Mouse (Mus musculus): ENCODE data around the gene Sh3bp5l. TPM values are rescaled to one million over a fixed set of nuclear protein-coding genes. Genes with fewer than 3 reads are reported as not detected.

Sh3bp5l gene
- total RNA-seq, 1 experiment from 2014 or later: 28.1 TPM

DNA sequence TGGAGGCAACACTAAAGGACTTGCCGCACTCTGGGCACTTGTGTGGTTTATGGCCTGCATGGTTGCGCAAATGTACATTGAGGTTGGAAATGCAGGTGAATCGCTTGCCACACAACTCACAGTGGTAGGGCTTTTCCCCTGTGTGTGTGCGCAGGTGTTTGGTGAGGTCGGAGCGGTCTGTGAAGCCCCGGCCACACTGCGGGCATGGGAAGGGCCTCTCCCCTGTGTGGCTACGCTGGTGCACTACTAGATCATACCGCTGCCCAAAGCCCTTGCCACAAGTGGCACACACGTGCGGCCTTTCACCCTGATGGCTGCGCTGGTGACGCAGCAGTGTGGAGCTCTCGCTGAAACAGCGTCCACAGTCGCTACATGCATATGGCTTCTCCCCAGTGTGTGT, 14.2 kb upstream of the Sh3bp5l start:
- no peak for ATAC-seq (replicated peaks; ENCODE audit: insufficient number of reproducible peaks, low FRiP score, low TSS enrichment, poor library complexity, severe bottlenecking)

DNA sequence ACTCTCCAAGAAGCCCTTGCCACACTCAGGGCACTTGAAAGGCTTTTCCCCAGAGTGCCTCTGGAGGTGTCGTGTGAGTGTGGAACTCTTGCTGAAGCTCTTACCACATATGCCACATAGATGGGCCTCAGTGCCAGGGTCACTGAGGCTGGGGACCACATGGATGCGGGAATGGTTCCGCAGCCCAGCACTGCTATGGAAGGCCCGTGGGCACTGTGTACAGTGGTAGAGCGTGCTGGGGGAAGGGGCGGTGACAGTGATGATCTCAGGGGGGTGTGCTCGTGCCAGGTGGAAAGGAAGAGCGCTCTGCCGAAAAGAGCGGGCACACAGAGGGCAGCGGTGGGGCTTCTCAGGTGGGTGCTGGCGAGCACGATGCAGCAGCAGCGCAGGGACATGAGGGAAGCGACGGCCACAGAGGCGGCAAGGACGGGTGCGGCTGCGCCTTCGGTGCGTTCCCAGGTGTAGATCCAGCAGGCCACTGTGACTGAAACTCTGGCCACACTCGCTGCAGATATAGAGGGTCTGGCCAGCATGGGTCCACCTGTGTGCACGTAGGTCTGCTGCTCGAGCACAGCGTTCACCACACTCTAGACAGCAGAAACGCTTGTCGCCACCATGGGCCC, 13.6 kb upstream of the Sh3bp5l start:
- ATAC-seq (replicated peaks; ENCODE audit: insufficient number of reproducible peaks, low FRiP score, low TSS enrichment, poor library complexity, severe bottlenecking): no peak

DNA sequence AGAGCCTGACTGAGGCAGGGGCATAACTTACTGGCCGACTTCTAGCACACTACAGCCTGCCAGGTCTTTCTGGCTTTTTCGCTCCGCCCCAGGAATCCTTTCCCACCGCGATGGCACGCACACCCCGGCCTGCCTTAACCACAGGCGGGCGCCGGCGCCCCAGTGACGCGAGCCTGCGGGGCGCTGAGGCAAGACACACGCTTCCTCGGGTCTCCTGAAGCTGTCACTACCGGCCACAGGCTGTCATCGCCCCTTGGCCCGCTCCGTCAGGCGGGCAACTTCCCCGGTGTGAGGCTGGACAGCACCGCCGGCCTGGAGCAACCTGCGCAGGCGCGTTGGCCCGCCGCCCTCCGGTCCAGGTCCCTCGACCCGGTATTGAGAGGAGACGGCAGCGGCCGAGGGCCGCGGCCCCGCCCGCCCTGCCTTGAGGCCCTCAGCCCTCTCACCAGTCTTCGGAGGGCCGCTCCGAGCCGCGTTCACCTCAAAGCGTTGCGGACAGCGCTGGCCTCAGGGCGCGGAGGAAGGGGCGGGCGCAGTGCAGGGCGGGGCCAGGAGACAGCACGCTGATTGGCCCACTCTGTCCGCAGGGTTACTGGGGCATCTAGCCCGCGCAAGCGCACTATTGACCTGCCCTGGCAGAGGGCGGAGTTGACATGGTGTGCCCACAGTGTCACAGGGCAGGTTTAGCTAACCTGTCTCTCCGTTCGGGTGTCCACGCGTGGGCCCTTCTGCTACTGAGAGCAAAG, 7.5 kb upstream of the Sh3bp5l start:
- ATAC-seq (replicated peaks; ENCODE audit: insufficient number of reproducible peaks, low FRiP score, low TSS enrichment, poor library complexity, severe bottlenecking): peak; percentile 99

DNA sequence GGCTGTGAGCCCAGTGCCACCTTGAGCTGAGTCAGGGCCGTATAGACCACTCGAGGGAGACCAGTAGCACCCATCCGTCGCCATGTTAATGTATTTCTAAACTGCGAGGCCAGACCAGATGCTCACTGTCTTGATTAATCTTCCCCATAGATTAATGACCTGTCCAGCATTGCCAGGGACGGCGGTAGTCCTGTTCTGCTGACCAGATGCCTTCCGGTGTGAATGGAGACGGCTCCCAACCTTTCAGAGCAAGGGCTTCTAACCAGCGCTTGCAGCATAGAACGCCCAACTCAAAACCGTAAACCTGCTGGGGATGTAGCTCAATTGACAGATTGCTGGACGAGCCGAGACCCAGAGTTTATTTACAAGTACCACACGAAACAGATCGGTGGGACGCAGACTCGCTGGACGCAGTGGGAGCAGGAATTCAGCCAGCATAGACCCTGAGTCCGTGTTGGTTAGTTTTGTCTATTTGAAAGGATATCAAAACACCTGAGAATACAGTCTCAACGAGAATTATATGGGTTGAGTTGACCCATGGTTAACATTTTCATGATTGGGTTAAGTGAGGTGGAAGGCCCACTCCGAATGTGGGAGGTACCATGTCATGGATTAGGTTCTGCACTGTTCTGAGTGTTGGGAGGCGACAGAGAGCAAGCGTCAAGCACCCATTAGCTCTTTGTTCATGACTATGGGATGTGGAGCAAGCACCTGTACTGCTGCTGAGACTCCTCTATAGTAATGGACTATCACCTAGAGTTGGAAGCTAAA, 6.8 kb upstream of the Sh3bp5l start:
- 0 out of 2 replicates have a peak, but pooled peaks have one; percentile 1 for ATAC-seq (replicated peaks; ENCODE audit: insufficient number of reproducible peaks, low FRiP score, low TSS enrichment, poor library complexity, severe bottlenecking)

DNA sequence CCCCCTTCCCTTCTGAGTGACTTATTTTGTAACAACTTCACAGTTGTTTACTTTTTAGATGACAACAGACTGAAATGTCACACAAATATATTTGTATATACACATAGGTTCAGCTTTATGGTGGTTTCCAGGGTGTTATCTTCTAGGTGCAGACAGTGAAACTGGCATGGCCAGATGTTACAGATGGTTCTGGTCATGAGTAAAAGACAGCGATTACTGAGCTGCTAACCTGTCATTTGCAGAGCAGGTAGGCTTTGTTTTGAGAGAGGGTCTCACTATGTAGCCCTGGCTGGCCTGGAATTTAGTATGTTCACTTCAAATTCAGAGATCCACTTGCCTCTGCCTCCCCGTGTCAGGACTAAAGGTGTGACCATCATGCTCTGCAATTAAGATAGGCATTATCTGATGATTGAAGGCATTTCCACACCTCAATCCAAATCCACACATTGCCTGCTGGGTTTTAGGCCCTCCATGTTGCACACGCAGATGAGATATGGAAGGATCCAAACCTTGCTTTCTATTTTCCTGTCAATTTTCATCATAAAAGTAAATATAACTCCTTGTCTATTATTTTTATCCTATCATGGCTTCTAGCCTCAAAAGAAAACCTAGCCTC, 5.8 kb upstream of the Sh3bp5l start:
- ATAC-seq (replicated peaks; ENCODE audit: insufficient number of reproducible peaks, low FRiP score, low TSS enrichment, poor library complexity, severe bottlenecking): no peak

DNA sequence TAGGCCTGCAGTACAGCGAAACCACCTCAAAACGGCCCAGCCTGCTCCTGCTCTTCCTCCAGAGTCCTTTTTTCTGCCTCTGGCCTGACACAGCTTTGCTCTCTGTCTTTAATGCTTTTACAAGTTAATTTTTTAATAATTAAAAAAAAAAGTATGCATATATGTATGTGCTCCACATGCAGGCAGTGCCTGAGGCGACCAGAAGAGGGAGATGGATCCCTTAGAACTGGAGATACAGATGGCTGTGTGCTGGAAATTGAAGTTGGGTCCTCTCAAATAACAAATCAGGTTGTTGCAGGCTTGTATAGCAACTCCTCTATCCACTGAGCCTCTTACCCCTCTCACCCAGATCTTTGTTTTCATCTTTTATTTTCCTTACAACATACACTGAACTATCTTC, 3.7 kb upstream of the Sh3bp5l start:
- no peak for ATAC-seq (replicated peaks; ENCODE audit: insufficient number of reproducible peaks, low FRiP score, low TSS enrichment, poor library complexity, severe bottlenecking)

DNA sequence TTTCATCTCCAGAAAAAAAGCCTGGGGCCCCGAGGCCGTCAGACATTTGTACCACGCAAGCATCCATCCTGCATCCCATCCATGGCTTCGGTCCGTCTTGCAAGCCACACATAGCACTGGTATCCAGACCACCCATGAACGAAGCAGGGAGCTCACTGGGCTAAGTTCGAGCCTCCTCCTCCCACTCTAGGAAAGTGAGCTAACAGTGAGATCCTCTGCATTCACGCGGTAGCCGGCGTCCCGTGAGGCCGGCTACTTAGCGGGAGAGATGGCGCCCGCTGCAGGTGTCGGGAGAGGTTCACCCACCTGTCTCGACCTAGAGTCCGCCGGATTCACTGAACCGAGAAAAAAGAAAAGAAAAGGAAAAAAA, 633 bp upstream of the Sh3bp5l start:
- no peak for ATAC-seq (replicated peaks; ENCODE audit: insufficient number of reproducible peaks, low FRiP score, low TSS enrichment, poor library complexity, severe bottlenecking)

DNA sequence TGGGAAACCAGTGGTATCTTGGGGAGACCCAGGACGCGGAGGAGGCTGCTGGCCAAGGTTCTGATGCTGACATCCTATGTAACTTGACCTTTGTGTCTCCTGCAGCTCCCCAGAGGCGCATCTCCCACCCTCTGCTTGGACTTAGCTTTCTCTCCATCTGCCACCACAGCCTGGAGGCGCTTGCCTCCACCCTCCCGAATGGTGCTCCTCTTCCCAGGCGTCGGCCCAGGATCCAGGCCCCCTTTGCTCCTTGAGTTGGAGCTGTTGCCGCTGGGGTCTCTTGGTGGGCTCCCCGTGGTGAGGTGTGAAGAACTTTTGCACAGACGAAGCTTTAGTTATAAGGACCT, 598 bp downstream of the Sh3bp5l start:
- no peak for ATAC-seq (replicated peaks; ENCODE audit: insufficient number of reproducible peaks, low FRiP score, low TSS enrichment, poor library complexity, severe bottlenecking)

DNA sequence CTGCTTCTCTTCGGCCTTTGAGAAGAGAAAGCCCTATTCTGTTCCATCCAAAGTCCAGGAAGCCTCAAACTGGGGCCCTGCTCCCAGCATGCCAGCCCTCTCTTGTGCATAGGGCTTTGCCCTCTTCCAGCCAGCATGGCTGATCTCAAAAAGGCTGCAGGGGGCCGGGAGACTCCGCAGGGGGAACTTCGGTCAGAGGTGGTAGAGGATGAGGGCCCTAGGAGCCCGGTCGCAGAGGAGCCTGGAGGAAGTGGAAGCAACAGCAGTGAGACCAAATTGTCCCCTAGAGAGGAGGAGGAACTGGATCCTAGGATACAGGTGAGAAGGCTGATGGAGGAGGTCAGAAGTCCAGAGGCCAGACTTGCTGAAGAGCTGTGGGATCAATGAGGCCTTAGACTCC, 1.0 kb downstream of the Sh3bp5l start:
- ATAC-seq (replicated peaks; ENCODE audit: insufficient number of reproducible peaks, low FRiP score, low TSS enrichment, poor library complexity, severe bottlenecking): no peak

DNA sequence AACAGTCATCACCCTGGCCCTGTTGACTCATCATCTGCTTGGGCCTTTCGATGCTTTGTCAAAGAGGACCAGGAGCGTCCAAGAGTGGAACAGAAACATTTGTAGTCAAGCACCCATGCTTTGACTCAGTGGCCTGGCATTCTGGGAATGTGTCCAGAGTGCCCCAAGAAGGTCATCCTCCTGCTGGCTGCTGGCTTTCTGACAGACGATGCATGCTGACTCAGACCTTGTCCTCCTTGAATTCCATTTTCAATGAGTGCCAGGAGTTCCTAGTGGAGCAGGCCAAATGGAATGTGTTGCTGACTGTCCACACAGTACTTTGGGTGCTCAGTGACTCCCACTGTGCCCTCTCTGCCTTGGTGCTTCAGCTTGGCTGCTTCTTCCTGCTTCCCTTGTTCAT, 4.2 kb downstream of the Sh3bp5l start:
- no peak for ATAC-seq (replicated peaks; ENCODE audit: insufficient number of reproducible peaks, low FRiP score, low TSS enrichment, poor library complexity, severe bottlenecking)

DNA sequence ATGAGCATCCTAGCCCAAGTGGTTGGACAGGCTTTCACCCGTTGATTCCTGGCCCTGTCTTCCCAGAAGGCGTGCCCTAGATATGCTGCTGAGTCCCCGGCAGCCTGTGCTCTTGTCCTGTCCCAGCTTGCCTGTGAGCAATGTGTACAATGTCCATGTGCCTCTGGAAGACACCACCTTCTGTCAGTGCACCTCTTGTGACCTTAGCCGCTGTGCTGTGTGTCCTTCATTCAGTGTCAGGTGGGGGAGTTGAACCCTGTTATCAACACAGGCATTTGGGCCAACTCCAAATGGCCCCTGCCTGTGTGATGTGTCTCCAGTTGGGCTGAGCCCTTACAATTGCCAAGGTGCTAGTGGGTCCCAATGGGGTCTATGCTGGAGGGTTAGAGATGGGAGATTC, 16.2 kb downstream of the Sh3bp5l start:
- ATAC-seq (replicated peaks; ENCODE audit: insufficient number of reproducible peaks, low FRiP score, low TSS enrichment, poor library complexity, severe bottlenecking): no peak

DNA sequence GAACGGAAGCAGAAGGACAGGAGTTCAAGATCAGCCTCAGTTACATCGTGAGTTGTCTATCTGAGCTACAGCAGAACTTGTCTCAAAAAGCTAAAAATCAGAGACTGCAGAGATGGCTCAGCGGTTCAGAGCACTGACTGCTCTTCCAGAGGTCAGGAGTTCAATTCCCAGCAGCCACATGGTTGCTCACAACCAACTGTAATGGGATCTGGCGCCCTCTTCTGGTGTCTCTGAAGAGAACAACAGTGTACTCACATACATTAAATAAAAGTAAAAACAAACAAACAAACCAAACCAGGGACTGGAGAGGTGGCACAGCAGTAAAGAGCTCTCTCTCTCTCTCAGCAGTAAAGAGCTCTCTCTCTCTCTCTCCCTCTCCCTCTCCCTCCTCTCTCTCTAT, 20.1 kb downstream of the Sh3bp5l start:
- no peak for ATAC-seq (replicated peaks; ENCODE audit: insufficient number of reproducible peaks, low FRiP score, low TSS enrichment, poor library complexity, severe bottlenecking)

DNA sequence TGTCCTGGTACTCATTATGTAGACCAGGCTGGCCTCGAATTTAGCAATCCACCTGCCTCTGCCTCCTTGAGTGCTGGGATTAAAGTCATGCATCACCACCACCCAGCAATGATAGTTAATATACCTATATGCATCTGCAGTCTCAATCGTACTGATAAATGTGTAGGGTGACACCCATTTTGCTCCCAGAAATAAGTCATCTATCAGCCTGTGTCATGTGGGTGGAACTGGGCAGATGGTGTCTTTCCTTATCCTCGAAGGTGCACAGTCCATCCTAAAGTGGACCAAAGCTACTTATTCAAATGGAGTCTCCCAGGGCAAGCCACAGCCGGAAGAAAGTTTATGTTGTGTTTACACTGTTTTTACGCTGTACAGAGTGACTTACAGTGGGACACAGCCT, 20.7 kb downstream of the Sh3bp5l start:
- no peak for ATAC-seq (replicated peaks; ENCODE audit: insufficient number of reproducible peaks, low FRiP score, low TSS enrichment, poor library complexity, severe bottlenecking)

DNA sequence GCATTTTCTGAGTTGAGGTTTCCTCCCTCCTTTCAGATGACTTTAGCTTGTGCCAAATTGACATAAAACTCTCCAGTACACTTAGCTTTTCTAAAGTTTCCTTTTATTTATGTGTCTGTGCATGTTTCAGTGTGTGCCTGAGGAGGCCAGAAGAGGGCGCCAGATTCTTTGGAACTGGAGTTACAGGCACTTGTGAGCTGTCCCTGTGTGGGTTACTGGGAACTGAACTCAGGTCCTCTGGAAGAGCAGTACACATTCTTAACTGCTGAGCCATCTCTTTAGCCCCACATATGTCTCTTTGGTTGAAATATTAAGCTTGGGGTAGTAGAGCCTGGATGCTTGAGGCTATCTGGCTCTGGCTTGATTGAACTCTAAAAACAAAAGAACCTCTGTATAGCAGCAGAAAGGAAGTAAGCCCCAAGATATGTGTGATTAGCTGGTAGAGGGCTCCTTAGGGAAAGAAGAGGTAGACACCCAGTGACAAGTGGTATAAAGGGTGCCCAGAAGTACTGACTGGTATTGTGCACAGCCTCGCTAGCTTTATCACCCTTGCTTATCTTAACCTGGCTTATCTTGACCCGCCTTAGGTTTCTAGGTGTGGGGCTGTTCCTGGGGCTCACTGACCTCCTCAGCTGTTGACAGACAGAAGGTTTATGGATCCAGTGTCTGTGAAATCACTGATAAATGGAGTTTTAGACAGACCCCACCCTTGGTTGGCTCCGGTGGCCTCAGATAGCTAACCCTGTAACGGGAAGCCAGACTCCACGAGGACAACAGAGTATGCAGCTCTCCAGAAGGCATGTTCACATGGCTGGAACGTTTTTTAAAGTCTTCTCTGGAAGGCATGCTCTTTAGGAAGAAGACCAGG, 22.4 kb downstream of the Sh3bp5l start:
- no peak for ATAC-seq (replicated peaks; ENCODE audit: insufficient number of reproducible peaks, low FRiP score, low TSS enrichment, poor library complexity, severe bottlenecking)

DNA sequence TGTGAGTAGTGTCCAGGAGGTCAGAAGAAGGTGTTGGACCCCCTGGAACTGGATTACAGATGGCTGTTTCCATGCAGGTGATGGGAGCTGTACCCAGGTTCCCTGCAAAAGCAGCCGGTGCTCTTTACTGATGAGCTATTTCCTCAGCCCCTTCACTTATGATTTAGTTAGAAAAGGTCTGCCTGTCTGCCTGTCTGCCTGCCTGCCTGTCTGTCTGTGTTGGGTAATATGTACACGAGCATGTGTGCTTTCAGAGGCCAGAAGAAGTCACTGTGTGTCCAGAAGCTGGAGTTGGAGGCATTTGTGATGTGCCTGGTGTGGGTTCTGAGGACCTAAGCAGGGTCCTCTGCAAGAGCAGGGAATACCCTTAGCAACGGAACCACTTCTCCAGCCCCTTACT, 23.2 kb downstream of the Sh3bp5l start:
- no peak for ATAC-seq (replicated peaks; ENCODE audit: insufficient number of reproducible peaks, low FRiP score, low TSS enrichment, poor library complexity, severe bottlenecking)

DNA sequence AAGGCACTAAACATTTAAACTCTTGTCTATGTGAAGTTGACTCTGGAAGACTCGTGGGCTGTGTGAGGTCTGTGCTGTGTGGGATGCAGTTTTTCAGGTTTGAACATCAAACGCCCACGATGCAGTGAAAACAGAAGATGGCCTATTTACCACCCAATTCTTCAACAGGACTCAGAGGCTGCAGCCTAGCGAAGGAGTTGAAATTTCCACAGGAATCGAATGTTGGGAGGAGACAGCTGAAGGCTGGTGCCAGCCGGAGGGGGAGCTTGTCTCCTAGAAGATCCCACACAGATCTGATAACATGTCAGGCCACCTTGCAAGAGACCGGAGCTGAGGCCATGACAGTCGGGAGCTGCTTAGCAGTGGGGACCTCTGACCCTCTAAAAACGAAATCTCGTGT, 24.0 kb downstream of the Sh3bp5l start:
- ATAC-seq (replicated peaks; ENCODE audit: insufficient number of reproducible peaks, low FRiP score, low TSS enrichment, poor library complexity, severe bottlenecking): no peak

DNA sequence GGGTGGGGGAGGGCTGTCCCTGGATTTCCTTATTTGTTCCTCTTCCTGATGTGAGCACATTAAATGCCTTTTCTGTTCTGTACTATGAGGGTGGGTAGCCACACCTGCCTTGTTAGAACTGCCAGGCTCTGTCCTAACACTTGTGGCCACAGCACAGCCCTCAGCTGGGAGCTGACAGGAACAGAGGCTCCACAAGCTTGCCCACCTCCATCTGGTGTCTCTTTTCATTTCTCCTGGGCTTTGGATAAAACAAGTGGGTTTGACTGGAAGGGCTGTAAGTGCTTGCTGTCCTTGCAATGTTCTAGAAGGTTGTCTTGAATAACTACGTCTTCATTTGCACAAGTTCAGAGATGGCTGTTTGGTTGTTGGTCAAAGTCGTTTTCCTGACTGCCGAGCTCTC, 24.4 kb downstream of the Sh3bp5l start:
- ATAC-seq (replicated peaks; ENCODE audit: insufficient number of reproducible peaks, low FRiP score, low TSS enrichment, poor library complexity, severe bottlenecking): no peak

DNA sequence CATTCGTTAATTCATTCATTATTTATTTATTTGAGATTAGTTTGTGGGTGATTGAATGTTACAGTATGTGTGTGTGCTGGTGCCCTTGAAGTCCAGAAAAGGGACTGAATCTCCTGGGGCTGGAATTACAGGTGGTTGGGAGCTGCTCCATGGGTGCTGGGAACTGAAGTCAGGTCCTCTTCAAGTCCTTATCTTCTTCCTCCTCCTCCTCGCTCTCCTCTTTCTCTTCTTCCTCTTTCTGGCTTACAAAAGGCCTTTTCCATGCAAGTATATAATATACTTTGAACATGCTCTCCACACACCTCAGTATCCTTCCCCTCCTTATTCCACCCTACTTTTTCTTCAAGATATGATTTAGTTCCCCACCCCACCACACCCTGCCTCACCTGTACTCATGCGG, 26.5 kb downstream of the Sh3bp5l start:
- no peak for ATAC-seq (replicated peaks; ENCODE audit: insufficient number of reproducible peaks, low FRiP score, low TSS enrichment, poor library complexity, severe bottlenecking)

Data from monocyte, adult 5-6 weeks (primary cell).